Mouse (Mus musculus) ovary, postnatal 36 days (tissue): Measurements from ENCODE around the gene Hmcn2.

Source experiments
- DNase-seq: peaks from one replicate; pipeline ENCODE4 v3.0.0; 2022; ENCODE audit warnings: low spot score, mixed read lengths

The Hmcn2 gene

DNA sequence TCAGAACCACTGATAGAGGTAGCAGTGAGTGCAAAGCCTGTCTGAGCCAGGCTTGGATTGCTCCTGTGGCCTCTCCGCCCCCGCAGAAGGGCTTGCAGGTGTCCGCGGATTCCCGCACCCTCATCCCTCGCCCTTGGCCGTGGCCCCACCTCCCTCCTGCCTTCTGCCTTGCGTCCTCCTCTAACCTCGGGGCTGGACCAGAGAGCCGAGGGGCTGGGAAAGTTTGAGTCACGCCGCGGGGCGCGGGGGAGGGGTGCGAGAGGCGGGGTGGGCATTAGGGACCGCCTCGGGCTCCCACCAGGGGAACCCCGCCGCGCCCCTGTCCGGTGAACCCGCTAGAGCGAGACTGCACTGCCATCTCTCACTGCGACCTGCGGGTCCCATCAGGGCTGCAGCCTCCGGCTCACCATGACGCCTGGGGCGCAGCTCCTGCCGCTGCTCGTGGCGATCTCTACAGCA is at the start of gene Hmcn2:
Gene Hmcn2 (plus strand): TSS at position 409 of the 459 bp plus-strand sequence.
- no peak for DNase-seq

GRCm38 (mm10) chr2:31267447-31267846 is 46.8 kb upstream of the Hmcn2 start:
- DNase-seq: no peak

DNA sequence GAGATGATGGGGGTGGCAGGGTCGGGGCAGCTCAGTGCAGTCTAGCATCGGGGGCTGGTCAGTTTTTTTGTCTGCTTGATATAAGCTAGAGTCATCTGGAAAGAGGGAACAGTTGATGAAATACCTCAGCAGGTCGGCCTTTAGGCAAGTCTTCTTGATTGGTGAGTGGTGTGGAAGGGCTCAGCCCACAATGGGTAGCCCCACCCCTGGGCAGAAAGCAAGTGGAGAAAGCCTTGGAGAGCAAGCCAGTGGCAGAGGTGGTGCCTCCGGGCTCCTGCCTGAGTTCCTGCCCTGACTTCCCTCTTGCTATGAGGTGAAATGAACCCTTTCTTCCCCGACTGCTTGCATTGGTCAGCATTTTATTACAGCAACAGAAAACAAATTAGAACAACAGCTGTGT is 45.6 kb upstream of the Hmcn2 start:
- no peak for DNase-seq

DNA sequence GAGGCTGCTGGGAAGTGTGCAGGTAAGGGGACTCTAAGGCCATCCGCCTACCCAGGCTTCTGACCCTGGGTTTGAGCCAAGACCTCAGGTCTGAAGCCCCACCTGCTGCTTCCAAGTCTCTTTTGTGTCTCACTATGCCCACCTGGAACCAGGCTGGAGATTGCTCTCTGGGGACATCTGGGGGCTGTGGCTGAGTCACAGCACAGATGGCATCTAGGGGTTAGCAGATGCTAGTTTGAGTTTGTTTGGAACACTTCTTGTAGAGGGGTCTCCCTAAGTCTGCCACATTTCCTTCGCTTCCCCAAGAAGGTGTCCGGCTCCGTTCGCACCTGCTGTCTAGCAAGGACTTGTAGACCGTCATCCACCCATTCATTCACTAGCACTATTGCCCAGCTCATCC is 45.0 kb upstream of the Hmcn2 start:
- no peak for DNase-seq

DNA sequence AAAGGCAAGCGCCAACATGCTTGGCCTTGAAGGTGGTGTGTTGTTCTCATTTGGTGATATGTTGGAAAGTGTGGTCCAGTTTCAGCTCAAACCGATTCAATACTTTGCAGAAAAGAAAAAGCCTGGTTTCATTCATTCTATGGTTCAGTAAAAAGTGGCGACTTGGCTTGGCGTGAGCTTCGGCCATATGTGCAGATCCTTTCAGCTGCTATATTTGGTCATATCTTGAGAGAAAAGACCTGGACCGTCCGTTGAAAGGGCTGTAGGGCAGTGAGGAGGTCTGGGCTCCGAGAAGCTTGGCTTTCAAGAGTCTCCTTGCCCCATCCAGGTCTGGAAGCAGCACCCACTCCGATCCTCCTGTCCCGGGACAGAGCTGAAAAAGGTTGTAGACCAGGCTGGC is 44.4 kb upstream of the Hmcn2 start:
- DNase-seq: no peak

DNA sequence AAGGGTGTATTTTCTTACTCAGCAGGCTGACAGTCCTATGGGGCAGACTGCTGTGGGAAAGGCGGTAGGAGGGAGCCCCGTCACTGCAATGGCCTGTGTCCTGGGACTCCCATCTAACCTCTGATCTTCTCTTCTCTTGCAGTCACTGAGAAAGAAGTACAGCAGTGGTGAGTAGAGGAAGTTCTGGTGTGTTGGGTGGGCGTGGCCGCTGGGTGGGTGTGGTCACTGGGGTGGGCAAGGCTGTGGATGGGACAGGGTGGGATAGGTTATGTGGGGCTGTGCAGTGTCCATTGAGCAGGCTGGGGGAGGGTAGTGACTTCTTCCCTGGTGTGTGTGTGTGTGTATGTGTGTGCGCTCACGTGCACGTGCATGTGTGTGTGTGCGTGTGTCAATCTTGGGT is 43.7 kb upstream of the Hmcn2 start:
- no peak for DNase-seq

GRCm38 (mm10) chr2:31271071-31271470 is 43.1 kb upstream of the Hmcn2 start:
- DNase-seq: no peak

GRCm38 (mm10) chr2:31274993-31275392 is 39.2 kb upstream of the Hmcn2 start:
- no peak for DNase-seq

DNA sequence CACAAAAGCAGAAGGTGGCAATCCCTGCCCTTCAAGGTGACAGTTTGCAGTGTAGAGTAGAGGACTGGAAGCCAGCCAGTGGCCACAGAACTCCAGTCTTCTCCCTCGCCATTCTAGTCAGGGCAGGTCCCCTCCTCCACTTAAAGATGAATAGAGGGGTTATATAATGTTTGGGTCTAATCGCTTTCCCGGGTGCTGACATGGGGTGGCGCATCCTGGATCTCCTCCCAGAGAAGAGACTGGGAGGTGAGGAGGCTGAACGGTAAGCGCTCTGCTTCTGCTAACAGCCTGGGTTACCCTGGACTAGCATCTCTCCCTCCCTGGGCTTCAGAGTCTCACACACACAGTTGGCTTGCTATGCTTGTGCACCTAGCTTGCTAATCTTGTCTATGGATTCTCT is 36.4 kb upstream of the Hmcn2 start:
- no peak for DNase-seq

DNA sequence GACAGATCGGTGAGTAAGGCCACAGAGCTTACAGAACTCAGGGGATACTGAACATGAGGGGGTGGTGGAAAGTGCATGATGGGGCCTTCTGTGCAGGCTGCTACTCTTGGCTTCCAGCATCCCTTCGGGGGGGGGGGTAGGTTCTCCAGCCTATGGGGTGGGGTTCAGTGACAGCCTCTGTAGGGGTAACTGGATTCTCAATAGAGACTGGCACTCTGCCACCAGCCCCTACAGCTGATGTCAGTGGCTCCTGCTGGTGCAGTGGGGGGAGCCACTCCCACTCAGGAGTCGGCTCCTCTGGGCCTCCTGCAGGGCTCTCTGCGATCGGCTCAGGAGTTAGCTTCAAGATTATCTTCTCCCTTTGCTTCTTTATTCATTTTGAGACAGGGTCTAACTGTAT is 35.7 kb upstream of the Hmcn2 start:
- no peak for DNase-seq

DNA sequence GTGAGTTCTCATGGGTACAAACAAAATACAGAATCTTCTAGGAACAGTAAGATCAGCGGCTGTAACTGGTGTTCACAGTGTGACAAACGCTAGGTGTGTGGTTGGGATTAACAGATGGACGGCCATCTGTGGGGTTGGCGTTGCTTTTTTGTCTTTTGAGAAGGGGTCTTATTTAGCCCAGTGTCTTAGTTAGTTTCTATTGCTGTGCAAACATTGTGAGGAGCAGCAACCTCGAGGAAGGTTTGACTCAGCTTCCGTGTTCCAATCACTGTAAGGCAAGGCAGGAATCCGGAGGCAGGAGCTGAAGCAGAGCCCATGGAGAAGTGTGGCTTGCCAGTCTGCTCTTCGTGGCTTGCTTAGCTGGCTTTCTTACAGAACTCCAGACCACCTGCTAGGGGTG is 33.1 kb upstream of the Hmcn2 start:
- DNase-seq: no peak

- no peak for DNase-seq
These were observed 31.9 kb upstream of the Hmcn2 start for GRCm38 (mm10) chr2:31282266-31282665.

GRCm38 (mm10) chr2:31282880-31283279 is 31.3 kb upstream of the Hmcn2 start:
- no peak for DNase-seq

- DNase-seq: no peak
These were observed 29.7 kb upstream of the Hmcn2 start for GRCm38 (mm10) chr2:31284531-31284930.

GRCm38 (mm10) chr2:31291421-31291820 is 22.8 kb upstream of the Hmcn2 start:
- peak; percentile 52 for DNase-seq

DNA sequence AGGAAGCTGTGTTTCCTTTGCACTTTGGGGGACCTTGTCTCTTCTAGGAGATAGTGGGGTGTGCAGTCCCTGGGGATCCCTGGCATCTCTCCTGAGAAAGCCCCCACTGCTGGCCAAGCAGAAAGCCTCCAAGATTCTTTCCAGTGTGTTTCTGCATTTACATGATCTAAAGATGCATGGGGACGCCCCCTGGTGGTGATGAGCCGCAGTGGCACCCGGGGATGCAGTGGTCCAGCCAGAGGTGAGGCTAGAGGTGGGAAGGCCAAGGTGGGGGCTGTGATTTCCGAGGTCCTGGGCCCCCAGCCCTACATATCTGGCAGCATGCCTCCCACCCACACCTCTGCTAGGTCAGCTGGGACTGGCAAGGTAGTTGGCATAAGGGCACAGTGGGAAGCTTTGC is 19.2 kb upstream of the Hmcn2 start:
- peak; percentile 67 for DNase-seq

GRCm38 (mm10) chr2:31296395-31296794 is 17.8 kb upstream of the Hmcn2 start:
- DNase-seq: no peak

- peak; percentile 36 for DNase-seq
These were observed 16.5 kb upstream of the Hmcn2 start for GRCm38 (mm10) chr2:31297602-31298268.

DNA sequence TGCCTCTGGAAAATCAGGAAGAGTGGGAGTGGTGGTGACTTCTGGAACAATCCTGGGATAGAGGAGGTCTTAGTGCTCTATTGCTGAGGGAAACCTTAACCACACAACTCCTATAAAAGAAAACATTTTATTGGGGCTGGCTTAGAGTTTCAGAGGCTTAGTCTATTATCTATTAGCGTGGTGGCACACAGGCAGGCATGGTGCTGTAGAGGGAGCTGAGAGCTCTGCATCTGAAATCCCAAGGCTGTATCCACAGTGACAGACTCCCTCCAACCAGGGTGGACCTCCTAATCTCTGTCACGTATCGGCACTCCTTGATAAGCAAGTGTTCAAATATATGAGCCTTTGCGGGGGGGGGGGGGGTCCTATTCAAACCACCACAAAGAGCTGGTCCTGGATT is 15.4 kb upstream of the Hmcn2 start:
- DNase-seq: no peak

GRCm38 (mm10) chr2:31299266-31299665 is 14.9 kb upstream of the Hmcn2 start:
- no peak for DNase-seq

DNA sequence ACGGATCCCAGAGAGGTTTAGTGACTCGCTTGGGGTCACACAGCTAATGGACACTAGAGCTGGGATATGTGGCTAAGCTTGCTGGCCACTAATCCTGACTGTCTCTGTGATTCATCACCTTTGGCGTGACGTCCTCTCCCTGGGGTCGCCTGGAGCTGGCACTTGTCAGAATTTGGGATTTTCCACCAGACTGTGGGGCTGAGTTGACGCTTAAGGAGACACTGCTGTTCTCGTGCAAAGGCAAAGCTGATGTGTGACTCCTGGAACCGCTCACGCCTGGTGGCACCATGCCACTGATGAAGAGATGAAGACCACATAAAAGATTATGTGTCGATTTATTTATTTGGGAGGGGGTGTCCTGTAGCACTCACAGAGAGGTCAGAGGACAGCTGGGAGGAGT is 14.2 kb upstream of the Hmcn2 start:
- no peak for DNase-seq

GRCm38 (mm10) chr2:31303177-31303576 is 11.0 kb upstream of the Hmcn2 start:
- no peak for DNase-seq

DNA sequence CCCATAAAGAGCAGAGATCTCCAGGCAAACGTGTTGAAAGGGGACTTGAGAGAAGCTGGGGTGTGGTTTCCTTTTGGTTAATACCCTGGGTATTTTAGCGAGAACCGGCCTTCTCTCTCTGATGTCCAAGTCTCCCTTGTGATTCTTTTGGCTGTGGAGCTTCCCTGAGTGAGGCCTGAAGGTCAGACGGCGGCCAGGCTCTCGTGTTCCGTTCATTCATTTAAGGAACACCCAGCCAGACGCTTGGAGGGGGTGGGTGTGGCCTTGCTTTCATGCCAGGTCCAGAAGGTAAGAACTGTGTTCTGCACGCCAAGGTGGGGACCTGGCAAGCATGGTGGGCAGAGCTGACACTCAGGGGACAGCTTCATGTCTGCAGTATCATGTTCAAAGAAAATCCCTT is 10.0 kb upstream of the Hmcn2 start:
- DNase-seq: no peak
